Mouse (Mus musculus) MEL (cell line): ENCODE results near the gene Adamtsl2.

ENCODE experiments used
- ETS1 ChIP-seq: IDR thresholded peaks from 2 replicates; pipeline ENCODE4 v1.6.1; 2012; ENCODE audit warnings: low read depth, mild to moderate bottlenecking, inconsistent platforms, low read length, improper control_type of control experiment, moderate library complexity
- JUND ChIP-seq: IDR thresholded peaks from 2 replicates; pipeline ENCODE4 v1.6.1; 2011; ENCODE audit warnings: low read depth, mild to moderate bottlenecking, improper control_type of control experiment, low read length
- KAT2A ChIP-seq: conservative IDR thresholded peaks from 2 replicates; pipeline ENCODE4 v1.6.1; 2012; ENCODE audit warnings: low read depth, low read length, improper control_type of control experiment, inconsistent platforms
- POLR2A ChIP-seq, 2 experiments: IDR thresholded peaks; 2 replicates each; pipeline ENCODE4 v1.6.1; 2011 to 2012; ENCODE audit warnings: low read length in 2 of 2, mild to moderate bottlenecking in 2 of 2, control low read depth in 1 of 2, improper control_type of control experiment in 1 of 2, low read depth in 1 of 2, moderate library complexity in 1 of 2; ENCODE audit not compliant: control insufficient read depth in 1 of 2, insufficient read depth in 1 of 2, poor library complexity in 1 of 2
- POLR2AphosphoS5 ChIP-seq: IDR thresholded peaks from 2 replicates; pipeline ENCODE4 v1.6.1; 2012; ENCODE audit warnings: low read depth, borderline replicate concordance, mild to moderate bottlenecking, inconsistent platforms, low read length, moderate library complexity, mixed read lengths

DNA sequence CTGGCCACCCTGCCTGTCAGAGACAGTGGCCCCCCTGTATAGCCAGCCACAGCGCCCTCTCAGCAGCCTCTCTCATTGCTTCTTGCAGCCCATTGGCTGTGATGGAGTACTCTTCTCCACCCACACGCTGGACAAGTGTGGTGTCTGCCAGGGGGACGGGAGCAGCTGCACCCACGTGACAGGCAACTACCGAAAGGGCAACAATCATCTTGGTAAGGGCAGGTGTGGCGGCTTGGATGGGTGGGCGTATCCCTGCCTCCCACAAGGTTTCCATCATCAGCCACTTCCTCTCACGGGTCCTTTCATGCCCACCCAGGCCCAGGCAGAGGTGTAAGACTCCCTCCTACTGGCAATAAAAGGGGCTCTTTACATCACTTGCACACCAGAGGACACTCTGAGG is 5.8 kb downstream of the Adamtsl2 start:
- TF ChIP-seq POLR2A (IDR thresholded peaks at IDR 0.05; ENCODE audit: control insufficient read depth in 1 of 2, insufficient read depth in 1 of 2, low read depth in 1 of 2, low read length in 2 of 2, poor library complexity in 1 of 2) (no peak), ETS1 (no peak), POLR2AphosphoS5 (no peak), JUND (no peak), KAT2A (no peak)
